Mouse (Mus musculus): ENCODE results near the gene Acaa1a.

Acaa1a gene

GRCm38 (mm10) chr9:119390214-119390613, 50.7 kb downstream of the Acaa1a start:
- DNase-seq (ENCODE audit: low read depth), result no peak

DNA sequence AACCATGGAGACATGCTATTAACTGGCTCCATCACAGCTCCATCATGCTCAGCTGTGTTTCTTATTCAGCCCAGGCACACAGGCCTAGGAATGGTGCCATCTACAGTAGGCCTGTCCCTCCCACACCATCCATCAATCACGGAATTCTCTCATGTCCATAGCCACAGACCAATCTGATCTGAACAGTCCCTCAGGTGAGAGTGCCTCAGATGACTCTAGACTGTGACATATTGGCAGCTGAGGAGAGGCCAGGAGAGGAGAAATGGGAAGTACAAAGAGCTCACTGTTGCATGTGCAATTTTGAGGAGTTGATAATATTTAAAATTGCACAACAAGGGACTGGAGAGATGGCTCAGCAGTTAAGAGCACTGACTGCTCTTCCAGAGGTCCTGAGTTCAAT, 55.3 kb downstream of the Acaa1a start:
- no peak for DNase-seq (ENCODE audit: low read depth)

Measured in NIH3T3 (cell line).